Mouse (Mus musculus): ENCODE measurements around the gene Olfr124. TPM values are rescaled to one million over a fixed set of nuclear protein-coding genes. Genes with fewer than 3 reads are reported as not detected.

Olfr124 gene
- not detected for total RNA-seq (2021)
- long read RNA-seq, result 0 reads

GRCm38 (mm10) chr17:37799588-37799987 lies at the start of gene Olfr124:
TSS of gene Olfr124 (plus strand) at chr17:37799888.
- DNase-seq (ENCODE audit: low spot score in 2 of 2), result no peak

- no peak for DNase-seq (ENCODE audit: low spot score in 2 of 2)
Observed at GRCm38 (mm10) chr17:37768307-37768706, 31.4 kb upstream of the Olfr124 start, which contains the start of gene Olfr122. TSS of gene Olfr122 (plus strand) at chr17:37768607.

GRCm38 (mm10) chr17:37793229-37793628 lies 6.5 kb upstream of the Olfr124 start, which contains the start of gene Olfr123:
TSS of gene Olfr123 (plus strand) at chr17:37793529.
- DNase-seq (ENCODE audit: low spot score in 2 of 2), result no peak

- DNase-seq (ENCODE audit: low spot score in 2 of 2), result no peak
Observed at GRCm38 (mm10) chr17:37832649-37833048, 33.0 kb downstream of the Olfr124 start, which contains the start of gene Olfr125. TSS of gene Olfr125 (plus strand) at chr17:37832949.

- no peak for DNase-seq (ENCODE audit: low spot score in 2 of 2)
Observed at GRCm38 (mm10) chr17:37847183-37847582, 47.5 kb downstream of the Olfr124 start, which contains the start of gene Olfr126. TSS of gene Olfr126 (plus strand) at chr17:37847483.

Other genes with a start within 250 kb of the Olfr124 start
- gene Olfr112, start 230.4 kb upstream of the Olfr124 start, total RNA-seq (2021), result not detected
- not detected for gene Olfr113, start 222.2 kb upstream of the Olfr124 start, total RNA-seq (2021)
- not detected for gene Olfr114, start 207.1 kb upstream of the Olfr124 start, total RNA-seq (2021)
- not detected for gene Olfr115, start 172.8 kb upstream of the Olfr124 start, total RNA-seq (2021)
- gene Olfr116, start 172.7 kb upstream of the Olfr124 start, total RNA-seq (2021), result not detected
- gene Olfr117, start 136.1 kb upstream of the Olfr124 start, total RNA-seq (2021), result not detected
- gene Olfr118, start 132.9 kb upstream of the Olfr124 start, total RNA-seq (2021), result not detected
- gene Olfr119, start 103.3 kb upstream of the Olfr124 start, total RNA-seq (2021), result not detected
- not detected for gene Olfr120, start 78.1 kb upstream of the Olfr124 start, total RNA-seq (2021)
- not detected for gene Olfr121, start 51.0 kb upstream of the Olfr124 start, total RNA-seq (2021)
- not detected for gene Olfr122, start 31.3 kb upstream of the Olfr124 start, total RNA-seq (2021)
- gene Olfr123, start 6.4 kb upstream of the Olfr124 start, total RNA-seq (2021), result not detected
- gene Olfr125, start 33.1 kb downstream of the Olfr124 start, total RNA-seq (2021), result not detected
- gene Olfr126, start 47.6 kb downstream of the Olfr124 start, total RNA-seq (2021), result not detected
- gene Olfr127, start 100.5 kb downstream of the Olfr124 start, total RNA-seq (2021), result not detected
- not detected for gene Olfr128, start 120.7 kb downstream of the Olfr124 start, total RNA-seq (2021)
- gene Olfr761, start 153.2 kb downstream of the Olfr124 start, total RNA-seq (2021), result not detected

Measured in layer of hippocampus, adult 18-20 months (tissue).